Mouse (Mus musculus): ENCODE data around the gene Tbr1. TPM values are rescaled to one million over a fixed set of nuclear protein-coding genes. Genes with fewer than 3 reads are reported as not detected.

The Tbr1 gene
- polyA plus RNA-seq, 1 experiment from 2014 or later, result not detected

- no peak for ATAC-seq
- H3K4me1 ChIP-seq (replicated peaks; ENCODE audit: control insufficient read depth, insufficient read depth, low read length), result no peaks in the 10 kb centered on the region
- H3K9me3 ChIP-seq (ENCODE audit: control insufficient read depth), result no peaks in the 10 kb centered on the region
- H3K9ac ChIP-seq (ENCODE audit: low read depth, low read length), result no peak overlapping the region
- H3K27ac ChIP-seq (ENCODE audit: low read depth, low read length), result no peak overlapping the region
- H3K4me3 ChIP-seq (ENCODE audit: low read depth, low read length), result no peak overlapping the region
- no peak for TF ChIP-seq CTCF (IDR thresholded peaks at IDR 0.05; ENCODE audit: low read depth)
- H3K4me2 ChIP-seq (replicated peaks; ENCODE audit: low read depth), result no peak overlapping the region
- WGBS, result 82% methylated on average over 2 of the region's 2 CpGs
- no peaks in the 10 kb centered on the region; the same call in 1 of the 2 replicates for H3K27me3 ChIP-seq (replicated peaks; ENCODE audit: control insufficient read depth, insufficient read depth, low read length)
- H3K36me3 ChIP-seq (ENCODE audit: control insufficient read depth, insufficient read depth), result no peaks in the 10 kb centered on the region
Observed at GRCm38 (mm10) chr2:61837243-61837806, 34.6 kb downstream of the Tbr1 start.

Small RNA genes within 50 kb of the gene (microRNA-seq; reads per million reads assigned to microRNA genes)
- gene Gm22403, result not detected

Other genes starting within 250 kb of the Tbr1 start
- gene Tank, start 224.3 kb upstream of the Tbr1 start, polyA plus RNA-seq (2015; fragmentation: Nextera tagmentation; extraction: Ambion mirVana), result 20.4 and 20.9 TPM in 2 replicates
- gene Psmd14, start 91.2 kb upstream of the Tbr1 start, polyA plus RNA-seq (2015; fragmentation: Nextera tagmentation; extraction: Ambion mirVana), result 115 and 120 TPM in 2 replicates
- 0.50 and 0.63 TPM in 2 replicates for gene Slc4a10, start 243.5 kb downstream of the Tbr1 start, polyA plus RNA-seq (2015; fragmentation: Nextera tagmentation; extraction: Ambion mirVana)

Data from intestine, postnatal 0 days (tissue).